25 mouse cellular contexts compared by ENCODE assay signal in the genomic region with DNA sequence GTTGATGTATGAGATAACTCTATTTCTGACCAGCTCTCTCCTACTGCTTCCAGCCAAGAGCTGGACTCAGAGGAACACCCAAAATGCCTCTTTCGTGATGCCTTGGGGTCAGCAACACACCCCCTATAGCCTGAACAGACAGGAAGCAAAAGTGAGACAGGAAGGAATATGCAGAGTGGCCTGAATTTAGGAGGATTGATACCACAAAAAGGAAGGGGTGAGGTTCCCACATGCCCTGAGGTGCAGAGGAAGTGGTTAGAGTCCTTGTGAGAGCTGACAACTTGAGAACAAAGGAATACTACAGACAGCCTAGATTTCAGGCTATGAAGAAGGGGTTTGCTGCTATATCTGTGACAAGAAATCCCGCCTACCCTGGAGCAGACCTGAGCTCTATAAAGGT.
A peak's percentile ranks its signal among the peaks of the same experiment; 100 is the strongest.
DNase-seq lines count a peak whose midpoint lies in the region; ATAC-seq lines count a peak whose summit lies in the region.
"Had no signal": no experiment of that assay in that cellular context is flagged by ENCODE, and none has a peak within 500 bp of the region (broad histone marks: within the 10 kb centered on the region; RNA-seq: fewer than 3 reads in every experiment).

No protein-coding gene starts in this region.

- H3K4me2 ChIP-seq in hindbrain, embryonic 16.5 days (ENCODE audit: low read length) = no peak overlapping the region
- H3K4me2 ChIP-seq: forebrain, embryonic 12.5 days; heart, embryonic 13.5 days; midbrain, embryonic 11.5 days; neural tube, embryonic 15.5 days; stomach, embryonic 15.5 days had no signal

- peak; percentile 94 for ATAC-seq in inflammation-experienced regulatory T-cells, adult 6 months
- no peak for ATAC-seq in hindbrain, embryonic 16.5 days
- ATAC-seq: hindbrain, postnatal 0 days; liver, postnatal 0 days had no signal

- H3K9ac ChIP-seq in hindbrain, embryonic 16.5 days (ENCODE audit: low read depth, low read length) = no peak overlapping the region
- H3K9ac ChIP-seq: forebrain, embryonic 12.5 days; heart, embryonic 13.5 days; liver, postnatal 0 days; neural tube, embryonic 15.5 days; stomach, embryonic 15.5 days had no signal

- no peak overlapping the region for H3K27ac ChIP-seq in hindbrain, embryonic 16.5 days (ENCODE audit: low read depth, low read length)
- H3K27ac ChIP-seq: forebrain, embryonic 12.5 days; heart, embryonic 13.5 days; hindbrain, postnatal 0 days; neural tube, embryonic 15.5 days; stomach, embryonic 15.5 days had no signal

- H3K27me3 ChIP-seq in hindbrain, embryonic 16.5 days (replicated peaks; ENCODE audit: control insufficient read depth, insufficient read depth, low read length) = no peaks in the 10 kb centered on the region
- H3K27me3 ChIP-seq: forebrain, embryonic 12.5 days; heart, embryonic 13.5 days; neural tube, embryonic 15.5 days; stomach, embryonic 15.5 days had no signal

- H3K4me1 ChIP-seq in hindbrain, embryonic 16.5 days (ENCODE audit: control insufficient read depth, insufficient read depth, low read depth, low read length) = no peaks in the 10 kb centered on the region
- H3K4me1 ChIP-seq: forebrain, embryonic 12.5 days; heart, embryonic 13.5 days; neural tube, embryonic 15.5 days; stomach, embryonic 15.5 days had no signal

- 90% methylated on average over 2 of the region's 2 CpGs for WGBS in hindbrain, embryonic 16.5 days

- peak; percentile 4 to 15 for DNase-seq in spleen, postnatal 36 days (ENCODE audit: low spot score in 2 of 2)
- DNase-seq in spleen, postnatal 14 days (ENCODE audit: low spot score in 2 of 2) = no peak
- peak; percentile 3 to 33 for DNase-seq in thymus, adult 18-20 months
- DNase-seq in cerebellum, adult 18-20 months = no peak
- no peak for DNase-seq in adipocyte (ENCODE audit: low spot score)
- no peak for DNase-seq in cerebellum, adult 11-12 months
- DNase-seq: adrenal gland, adult 8-10 months; cerebellum, adult 2 months; embryo, embryonic 11 days; heart, postnatal 36 days; kidney, adult 2 months; kidney, postnatal 14 days; liver; liver, postnatal 0 days; lung, postnatal 14 days; right cerebral cortex, postnatal 4 days had no signal

- H3K36me3 ChIP-seq in hindbrain, embryonic 16.5 days (ENCODE audit: control insufficient read depth, insufficient read depth, low read length) = no peaks in the 10 kb centered on the region
- H3K36me3 ChIP-seq: forebrain, embryonic 12.5 days; G1E; heart, embryonic 13.5 days; neural tube, embryonic 15.5 days; stomach, embryonic 15.5 days had no signal

- no peaks in the 10 kb centered on the region for H3K9me3 ChIP-seq in hindbrain, embryonic 16.5 days (ENCODE audit: control insufficient read depth, low read length)
- H3K9me3 ChIP-seq: forebrain, embryonic 12.5 days; G1E; heart, embryonic 13.5 days; neural tube, embryonic 15.5 days; stomach, embryonic 15.5 days had no signal

- no peak overlapping the region for H3K4me3 ChIP-seq in hindbrain, embryonic 16.5 days (ENCODE audit: low read length)
- H3K4me3 ChIP-seq: forebrain, embryonic 12.5 days; heart, embryonic 13.5 days; neural tube, embryonic 15.5 days; stomach, embryonic 15.5 days had no signal

Comparison
In these comparisons a context has a peak if more than half of its experiments do, and no peak if none do; other contexts are left out.
1. DNase-seq: peak in spleen, postnatal 36 days (2 of 2) and thymus, adult 18-20 months (2 of 2); none in spleen, postnatal 14 days (0 of 2), cerebellum, adult 18-20 months (0 of 2), adipocyte (single experiment) and cerebellum, adult 11-12 months (single experiment).